Mouse (Mus musculus): ENCODE results near the gene Gltpd2. TPM values are rescaled to one million over a fixed set of nuclear protein-coding genes. Genes with fewer than 3 reads are reported as not detected.

The Gltpd2 gene
- polyA plus RNA-seq, 1 experiment from 2014 or later: 0.27 TPM

Other genes starting within 250 kb of the Gltpd2 start
- 0.22 TPM in 1 of 2 replicates, not detected in the other for gene Alox12e, start 196.6 kb upstream of the Gltpd2 start, polyA plus RNA-seq (2015; fragmentation: Nextera tagmentation; extraction: Ambion mirVana)
- gene Alox15, start 167.2 kb upstream of the Gltpd2 start, polyA plus RNA-seq (2015; fragmentation: Nextera tagmentation; extraction: Ambion mirVana): 0.06 TPM in 1 of 2 replicates, not detected in the other
- 32.6 and 33.8 TPM in 2 replicates for gene Pelp1, start 109.2 kb upstream of the Gltpd2 start, polyA plus RNA-seq (2015; fragmentation: Nextera tagmentation; extraction: Ambion mirVana)
- 53.6 and 53.8 TPM in 2 replicates for gene Arrb2, start 86.6 kb upstream of the Gltpd2 start, polyA plus RNA-seq (2015; fragmentation: Nextera tagmentation; extraction: Ambion mirVana)
- gene Med11, start 67.3 kb upstream of the Gltpd2 start, polyA plus RNA-seq (2015; fragmentation: Nextera tagmentation; extraction: Ambion mirVana): 46.2 and 49.5 TPM in 2 replicates
- 0.61 and 0.62 TPM in 2 replicates for gene Zmynd15, start 59.8 kb upstream of the Gltpd2 start, polyA plus RNA-seq (2015; fragmentation: Nextera tagmentation; extraction: Ambion mirVana)
- 2.5 and 2.9 TPM in 2 replicates for gene Cxcl16, start 59.2 kb upstream of the Gltpd2 start, polyA plus RNA-seq (2015; fragmentation: Nextera tagmentation; extraction: Ambion mirVana)
- gene Tm4sf5, start 14.0 kb upstream of the Gltpd2 start, polyA plus RNA-seq (2015; fragmentation: Nextera tagmentation; extraction: Ambion mirVana): 3.8 and 4.0 TPM in 2 replicates
- 0.46 TPM in 1 of 2 replicates, not detected in the other for gene Vmo1, start 4.6 kb upstream of the Gltpd2 start, polyA plus RNA-seq (2015; fragmentation: Nextera tagmentation; extraction: Ambion mirVana)
- 777 and 795 TPM in 2 replicates for gene Psmb6, start 6.2 kb downstream of the Gltpd2 start, polyA plus RNA-seq (2015; fragmentation: Nextera tagmentation; extraction: Ambion mirVana)
- gene Gm40193, start 13.7 kb downstream of the Gltpd2 start, polyA plus RNA-seq (2015; fragmentation: Nextera tagmentation; extraction: Ambion mirVana): not detected in 2 replicates
- gene Pld2, start 20.9 kb downstream of the Gltpd2 start, polyA plus RNA-seq (2015; fragmentation: Nextera tagmentation; extraction: Ambion mirVana): 13.8 and 14.8 TPM in 2 replicates
- 17.9 and 18.7 TPM in 2 replicates for gene Mink1, start 43.7 kb downstream of the Gltpd2 start, polyA plus RNA-seq (2015; fragmentation: Nextera tagmentation; extraction: Ambion mirVana)
- not detected in 2 replicates for gene 4930544D05Rik, start 96.7 kb downstream of the Gltpd2 start, polyA plus RNA-seq (2015; fragmentation: Nextera tagmentation; extraction: Ambion mirVana)
- not detected in 2 replicates for gene Chrne, start 100.0 kb downstream of the Gltpd2 start, polyA plus RNA-seq (2015; fragmentation: Nextera tagmentation; extraction: Ambion mirVana)
- gene Gp1ba, start 119.9 kb downstream of the Gltpd2 start, polyA plus RNA-seq (2015; fragmentation: Nextera tagmentation; extraction: Ambion mirVana): 0.11 and 0.14 TPM in 2 replicates
- gene Rnf167, start 128.0 kb downstream of the Gltpd2 start, polyA plus RNA-seq (2015; fragmentation: Nextera tagmentation; extraction: Ambion mirVana): 114 and 122 TPM in 2 replicates
- gene Slc25a11, start 128.3 kb downstream of the Gltpd2 start, polyA plus RNA-seq (2015; fragmentation: Nextera tagmentation; extraction: Ambion mirVana): 180 and 181 TPM in 2 replicates
- gene Pfn1, start 135.4 kb downstream of the Gltpd2 start, polyA plus RNA-seq (2015; fragmentation: Nextera tagmentation; extraction: Ambion mirVana): 659 and 665 TPM in 2 replicates
- gene Eno3, start 138.0 kb downstream of the Gltpd2 start, polyA plus RNA-seq (2015; fragmentation: Nextera tagmentation; extraction: Ambion mirVana): 8.0 and 8.3 TPM in 2 replicates
- gene Spag7, start 150.2 kb downstream of the Gltpd2 start, polyA plus RNA-seq (2015; fragmentation: Nextera tagmentation; extraction: Ambion mirVana): 171 and 173 TPM in 2 replicates
- 23.5 and 25.0 TPM in 2 replicates for gene Camta2, start 168.9 kb downstream of the Gltpd2 start, polyA plus RNA-seq (2015; fragmentation: Nextera tagmentation; extraction: Ambion mirVana)
- gene Inca1, start 181.0 kb downstream of the Gltpd2 start, polyA plus RNA-seq (2015; fragmentation: Nextera tagmentation; extraction: Ambion mirVana): 1.0 and 1.7 TPM in 2 replicates
- 1.9 TPM in 2 replicates for gene Kif1c, start 181.4 kb downstream of the Gltpd2 start, polyA plus RNA-seq (2015; fragmentation: Nextera tagmentation; extraction: Ambion mirVana)
- 16.7 and 16.8 TPM in 2 replicates for gene Zfp3, start 245.0 kb downstream of the Gltpd2 start, polyA plus RNA-seq (2015; fragmentation: Nextera tagmentation; extraction: Ambion mirVana)

Measured in midbrain, embryonic 15.5 days (tissue).